ENCODE assay signal across 19 mouse cellular contexts in the genomic region with DNA sequence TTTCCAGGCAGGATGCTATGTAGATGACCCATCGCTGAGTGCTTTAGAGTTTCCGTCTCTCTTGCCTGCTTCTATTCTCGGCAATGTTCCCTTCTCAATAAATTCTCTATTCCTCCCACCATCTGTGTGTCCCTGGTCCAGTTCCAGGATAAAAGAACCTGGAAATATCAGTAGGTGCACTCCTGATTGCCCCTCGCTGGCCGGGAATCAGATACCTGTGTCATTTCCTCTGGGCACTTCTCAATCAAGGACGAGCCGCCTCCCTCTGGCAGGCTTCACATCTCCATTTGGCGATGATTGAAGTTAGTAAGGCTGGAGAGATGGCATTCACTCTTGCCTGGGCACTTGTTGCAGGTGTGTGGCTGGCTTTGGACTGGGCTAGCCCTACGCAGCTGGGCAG.
"Had no signal": no experiment of that assay in that cellular context is flagged by ENCODE, and none has a peak within 500 bp of the region (broad histone marks: within the 10 kb centered on the region; RNA-seq: fewer than 3 reads in every experiment).

No protein-coding gene starts in this region.

- H3K4me3 ChIP-seq: limb, embryonic 12.5 days; limb, embryonic 15.5 days; megakaryocyte, embryonic 14.5 days; midbrain, embryonic 10.5 days had no signal

- H3K27ac ChIP-seq: kidney, postnatal 0 days; limb, embryonic 12.5 days; limb, embryonic 15.5 days; liver, embryonic 14.5 days; midbrain, embryonic 10.5 days; stomach, postnatal 0 days had no signal

- ATAC-seq: liver, postnatal 0 days; lung, postnatal 0 days had no signal

- DNase-seq: kidney, adult 2 months; kidney, postnatal 25 days; left cerebral cortex, postnatal 4 days; liver, postnatal 0 days; lung, embryonic 14.5 days; midbrain, embryonic 14.5 days; right cerebral cortex, adult 18-20 months; right cerebral cortex, postnatal 14 days; right cerebral cortex, postnatal 4 days; thymus, adult 2 months; thymus, postnatal 25 days had no signal
